Mouse (Mus musculus): ENCODE measurements around the gene Ankrd55. TPM values are rescaled to one million over a fixed set of nuclear protein-coding genes. Genes with fewer than 3 reads are reported as not detected.

The Ankrd55 gene
- total and polyA plus RNA-seq, 3 experiments = not detected

GRCm38 (mm10) chr13:112424635-112425034 lies 136.4 kb downstream of the Ankrd55 start:
- no peak for DNase-seq (ENCODE audit: low read depth, low spot score)
- Histone ChIP-seq H3K27ac (ENCODE audit: control insufficient read depth, low read depth, low read length) (no peak overlapping the region), H3K9ac (ENCODE audit: control insufficient read depth, low read depth, low read length, poor library complexity, severe bottlenecking) (no peak overlapping the region), H3K27me3 (ENCODE audit: control insufficient read depth in 1 of 2, insufficient read depth in 2 of 2, low read length in 2 of 2) (peaks cover 2 to 6% of the 10 kb centered on the region in 2 experiments), H3K79me2 (ENCODE audit: control insufficient read depth, insufficient read depth, low read length, poor library complexity) (no peaks in the 10 kb centered on the region), H3K36me3 (ENCODE audit: control insufficient read depth in 1 of 2, insufficient read depth in 2 of 2, low read length in 2 of 2) (peaks cover 0 to 2% of the 10 kb centered on the region in 2 experiments; a peak in 1 of 4 replicates), H3K4me1 (ENCODE audit: control insufficient read depth in 1 of 2, insufficient read depth in 2 of 2, low read length in 2 of 2) (peaks cover 0 to 3% of the 10 kb centered on the region in 2 experiments; a peak in 1 of 4 replicates), H3K4me3 (ENCODE audit: control insufficient read depth in 1 of 2, insufficient read depth in 1 of 2, low read depth in 2 of 2, low read length in 2 of 2) (no peak overlapping the region), H3K9me3 (replicated peaks; ENCODE audit: insufficient read depth, low read length) (no peaks in the 10 kb centered on the region)
- no peak for TF ChIP-seq ELF1 (IDR thresholded peaks at IDR 0.05; ENCODE audit: low read depth, low read length)

DNA sequence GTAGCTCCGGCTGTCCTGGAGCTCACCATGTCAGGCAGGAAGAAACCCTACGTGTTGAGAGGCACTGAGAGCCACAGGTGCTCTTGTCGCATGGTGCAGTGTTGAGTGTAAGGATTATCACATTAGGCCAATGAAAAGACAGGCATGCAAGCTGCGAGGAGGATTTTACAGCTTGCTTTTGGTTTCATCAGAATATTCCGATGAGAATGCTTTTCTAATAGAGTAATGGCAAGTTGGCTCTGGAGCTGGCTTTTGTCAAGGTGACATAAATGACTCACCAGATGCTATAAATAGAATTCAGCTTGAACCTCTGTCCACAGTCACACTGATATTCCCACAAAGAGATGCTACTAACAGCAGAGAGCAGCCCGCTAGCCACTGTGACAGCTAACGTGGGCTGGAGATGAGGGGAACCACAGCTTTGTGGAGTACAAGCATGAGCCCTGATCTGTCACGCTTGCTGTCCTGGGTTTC lies 137.0 kb downstream of the Ankrd55 start:
- H3K36me3 ChIP-seq (ENCODE audit: control insufficient read depth in 1 of 2, insufficient read depth in 2 of 2, low read length in 2 of 2) = peaks cover 0 to 2% of the 10 kb centered on the region in 2 experiments; a peak in 1 of 4 replicates
- H3K27me3 ChIP-seq (ENCODE audit: control insufficient read depth in 1 of 2, insufficient read depth in 2 of 2, low read length in 2 of 2) = peaks cover 0 to 6% of the 10 kb centered on the region in 2 experiments; a peak in 3 of 4 replicates
- no peak overlapping the region for H3K9ac ChIP-seq (ENCODE audit: control insufficient read depth, low read depth, low read length, poor library complexity, severe bottlenecking)
- no peak overlapping the region for H3K4me3 ChIP-seq (ENCODE audit: control insufficient read depth in 1 of 2, insufficient read depth in 1 of 2, low read depth in 2 of 2, low read length in 2 of 2)
- no peaks in the 10 kb centered on the region for H3K79me2 ChIP-seq (ENCODE audit: control insufficient read depth, insufficient read depth, low read length, poor library complexity)
- no peak for DNase-seq (ENCODE audit: low read depth, low spot score)
- no peaks in the 10 kb centered on the region for H3K9me3 ChIP-seq (replicated peaks; ENCODE audit: insufficient read depth, low read length)
- H3K27ac ChIP-seq (ENCODE audit: control insufficient read depth, low read depth, low read length) = no peak overlapping the region
- H3K4me1 ChIP-seq (ENCODE audit: control insufficient read depth in 1 of 2, insufficient read depth in 2 of 2, low read length in 2 of 2) = peaks cover 0 to 3% of the 10 kb centered on the region in 2 experiments; a peak in 1 of 4 replicates
- TF ChIP-seq KAT2A (conservative IDR thresholded peaks at IDR 0.05; ENCODE audit: low read depth, low read length) (no peak), GATA1 (IDR thresholded peaks at IDR 0.05; ENCODE audit: low read depth, low read length) (no peak), MYB (IDR thresholded peaks at IDR 0.05; ENCODE audit: low read depth, low read length) (no peak), NRF1 (IDR thresholded peaks at IDR 0.05; ENCODE audit: insufficient read depth, low read depth, low read length, poor library complexity, severe bottlenecking) (no peak), HCFC1 (IDR thresholded peaks at IDR 0.05; ENCODE audit: low read depth, low read length) (no peak)

- TF ChIP-seq RAD21 (IDR thresholded peaks at IDR 0.05; ENCODE audit: low read depth, low read length) (no peak), POLR2A (IDR thresholded peaks at IDR 0.05; ENCODE audit: control insufficient read depth in 1 of 2, insufficient read depth in 1 of 2, low read depth in 1 of 2, low read length in 2 of 2, poor library complexity in 1 of 2) (no peak), TBP (IDR thresholded peaks at IDR 0.05; ENCODE audit: low read depth, low read length) (no peak), TCF12 (IDR thresholded peaks at IDR 0.05; ENCODE audit: low read depth, low read length) (no peak), SIN3A (IDR thresholded peaks at IDR 0.05; ENCODE audit: low read length) (no peak), ZNF384 (IDR thresholded peaks at IDR 0.05; ENCODE audit: low read depth, low read length) (no peak), ZKSCAN1 (IDR thresholded peaks at IDR 0.05; ENCODE audit: low read depth, low read length) (no peak), CHD2 (IDR thresholded peaks at IDR 0.05; ENCODE audit: low read length) (no peak), MAX (IDR thresholded peaks at IDR 0.05; ENCODE audit: low read length) (no peak), MYC (IDR thresholded peaks at IDR 0.05; ENCODE audit: low read depth, low read length) (no peak)
- H3K27me3 ChIP-seq (ENCODE audit: control insufficient read depth in 1 of 2, insufficient read depth in 2 of 2, low read length in 2 of 2) = peaks cover 0 to 6% of the 10 kb centered on the region in 2 experiments; a peak in 3 of 4 replicates
- H3K9me3 ChIP-seq (replicated peaks; ENCODE audit: insufficient read depth, low read length) = no peaks in the 10 kb centered on the region
- no peak overlapping the region for H3K4me3 ChIP-seq (ENCODE audit: control insufficient read depth in 1 of 2, insufficient read depth in 1 of 2, low read depth in 2 of 2, low read length in 2 of 2)
- no peaks in the 10 kb centered on the region for H3K79me2 ChIP-seq (ENCODE audit: control insufficient read depth, insufficient read depth, low read length, poor library complexity)
- no peak overlapping the region for H3K27ac ChIP-seq (ENCODE audit: control insufficient read depth, low read depth, low read length)
- DNase-seq (ENCODE audit: low read depth, low spot score) = no peak
- peaks cover 0 to 2% of the 10 kb centered on the region in 2 experiments; a peak in 1 of 4 replicates for H3K36me3 ChIP-seq (ENCODE audit: control insufficient read depth in 1 of 2, insufficient read depth in 2 of 2, low read length in 2 of 2)
- H3K4me1 ChIP-seq (ENCODE audit: control insufficient read depth in 1 of 2, insufficient read depth in 2 of 2, low read length in 2 of 2) = peaks cover 0 to 3% of the 10 kb centered on the region in 2 experiments; a peak in 1 of 4 replicates
- H3K9ac ChIP-seq (ENCODE audit: control insufficient read depth, low read depth, low read length, poor library complexity, severe bottlenecking) = no peak overlapping the region
Measured at GRCm38 (mm10) chr13:112426265-112427135, 138.2 kb downstream of the Ankrd55 start.
